Mouse (Mus musculus) hindbrain, embryonic 14.5 days (tissue): ENCODE results near the gene Scgn. TPM values are rescaled to one million over a fixed set of nuclear protein-coding genes. Genes with fewer than 3 reads are reported as not detected.

ENCODE experiments used
- ATAC-seq: fragments of 200-750 bp; cut with Nextera tagmentation; 2 replicates; pipeline ENCODE4 v1.8.0; 2017; ENCODE audit warnings: moderate number of reproducible peaks, mild to moderate bottlenecking, moderate TSS enrichment, moderate library complexity; ENCODE audit not compliant: low FRiP score
- DNase-seq: peaks from one replicate; pipeline ENCODE4 v3.0.0-alpha.2; 2015; ENCODE audit warnings: low spot score
- H3K27ac ChIP-seq: fragments of 300-500 bp; sonication (generic); 2 replicates; pipeline ENCODE4 v1.5.1; 2014; ENCODE audit warnings: mild to moderate bottlenecking, moderate library complexity
- H3K27me3 ChIP-seq: fragments of 300-500 bp; sonication (generic); 2 replicates; pipeline ENCODE4 v1.6.1; 2014; ENCODE audit warnings: mild to moderate bottlenecking, low read length, mixed read lengths; ENCODE audit not compliant: control insufficient read depth, insufficient read depth
- H3K36me3 ChIP-seq: fragments of 300-500 bp; sonication (generic); replicated peaks from 2 replicates; pipeline ENCODE4 v1.6.1; 2014; ENCODE audit not compliant: control insufficient read depth, insufficient read depth
- H3K4me1 ChIP-seq: fragments of 300-500 bp; sonication (generic); replicated peaks from 2 replicates; pipeline ENCODE4 v1.6.1; 2014; ENCODE audit warnings: antibody characterized with exemption, low read length, mixed read lengths; ENCODE audit not compliant: control insufficient read depth, insufficient read depth
- H3K4me2 ChIP-seq: fragments of 300-500 bp; sonication (generic); replicated peaks from 2 replicates; pipeline ENCODE4 v1.6.1; 2014; ENCODE audit warnings: mild to moderate bottlenecking, moderate library complexity
- H3K4me3 ChIP-seq: fragments of 300-500 bp; sonication (generic); replicated peaks from 2 replicates; pipeline ENCODE4 v1.5.1; 2014; ENCODE audit warnings: mild to moderate bottlenecking, low read length
- H3K9ac ChIP-seq: fragments of 300-500 bp; sonication (generic); 2 replicates; pipeline ENCODE4 v1.6.1; 2014
- H3K9me3 ChIP-seq: fragments of 300-500 bp; sonication (generic); 2 replicates; pipeline ENCODE4 v1.6.1; 2016; ENCODE audit warnings: low read length; ENCODE audit not compliant: control insufficient read depth
- WGBS: fragments of 180-500 bp; shearing (Covaris S2); extraction: QIAGEN DNeasy Blood & Tissue Kit; methylation state at CpG from one replicate; pipeline ENCODE4 v1.1.7; 2014; 5-methylcytosine and 5-hydroxymethylcytosine counted together
- polyA plus RNA-seq: library from polyadenylated mRNA; unstranded; fragments of >200 nt; fragmentation: Nextera tagmentation; extraction: Ambion mirVana; gene quantifications from 2 replicates; pipeline ENCODE4 v1.2.1, GENCODE M21; 2014

The Scgn gene
- polyA plus RNA-seq, 1 experiment from 2014 or later, result 1.0 TPM

GRCm38 (mm10) chr13:23998826-23999225 is 7.8 kb upstream of the Scgn start:
- DNase-seq (no peak), ATAC-seq (no peak)
- H3K4me1 ChIP-seq, result no peaks in the 10 kb centered on the region
- no peaks in the 10 kb centered on the region for H3K9me3 ChIP-seq
- H3K27ac ChIP-seq, result no peak overlapping the region
- H3K27me3 ChIP-seq, result 0 out of 2 replicates have a peak, but pooled peaks cover 4% of the 10 kb centered on the region
- 79% methylated on average over 2 of the region's 2 CpGs for WGBS
- H3K4me3 ChIP-seq, result no peak overlapping the region
- H3K36me3 ChIP-seq, result no peaks in the 10 kb centered on the region
- H3K9ac ChIP-seq, result no peak overlapping the region
- no peak overlapping the region for H3K4me2 ChIP-seq

GRCm38 (mm10) chr13:23994756-23995155 is 3.7 kb upstream of the Scgn start:
- no peaks in the 10 kb centered on the region for H3K9me3 ChIP-seq
- DNase-seq, result no peak
- H3K27ac ChIP-seq, result no peak overlapping the region
- H3K4me1 ChIP-seq, result no peaks in the 10 kb centered on the region
- no peak overlapping the region for H3K9ac ChIP-seq
- no peaks in the 10 kb centered on the region for H3K36me3 ChIP-seq
- no peak for ATAC-seq
- H3K27me3 ChIP-seq, result peaks cover 23% of the 10 kb centered on the region
- no peak overlapping the region for H3K4me2 ChIP-seq
- no peak overlapping the region for H3K4me3 ChIP-seq
- WGBS, result 59% methylated on average over 3 of the region's 3 CpGs

GRCm38 (mm10) chr13:23994024-23994423 is 3.0 kb upstream of the Scgn start:
- no peak for ATAC-seq
- WGBS, result 13% methylated on average over 9 of the region's 9 CpGs
- no peaks in the 10 kb centered on the region for H3K4me1 ChIP-seq
- H3K36me3 ChIP-seq, result no peaks in the 10 kb centered on the region
- H3K4me3 ChIP-seq, result no peak overlapping the region
- H3K4me2 ChIP-seq, result no peak overlapping the region
- DNase-seq, result no peak
- H3K27ac ChIP-seq, result no peak overlapping the region
- no peaks in the 10 kb centered on the region for H3K9me3 ChIP-seq
- peaks cover 23% of the 10 kb centered on the region for H3K27me3 ChIP-seq
- no peak overlapping the region for H3K9ac ChIP-seq

DNA sequence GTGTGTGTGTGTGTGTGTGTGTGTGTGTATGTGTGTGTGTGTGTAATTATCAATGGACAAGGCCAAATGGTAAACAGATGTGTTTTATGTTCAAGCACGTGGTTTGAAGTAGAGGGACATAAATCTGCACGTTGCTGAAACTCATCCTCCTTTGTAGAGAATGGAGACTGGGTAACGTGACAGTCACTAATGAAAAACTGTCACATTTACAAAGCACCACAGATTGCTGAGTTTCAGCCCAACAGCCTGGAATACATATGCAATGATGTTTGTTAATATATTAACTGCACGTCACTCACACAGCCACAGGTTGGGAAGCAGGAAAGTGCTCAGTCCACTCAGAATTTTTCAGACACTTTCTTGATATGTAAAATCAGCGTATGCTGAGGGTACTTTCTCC is 563 bp downstream of the Scgn start:
- no peak overlapping the region for H3K27ac ChIP-seq
- WGBS, result 30% methylated on average over 5 of the region's 5 CpGs
- H3K4me1 ChIP-seq, result no peaks in the 10 kb centered on the region
- no peaks in the 10 kb centered on the region for H3K9me3 ChIP-seq
- DNase-seq, result no peak
- no peaks in the 10 kb centered on the region for H3K36me3 ChIP-seq
- peak overlapping the region; percentile 52 for H3K4me2 ChIP-seq
- peaks cover 23% of the 10 kb centered on the region for H3K27me3 ChIP-seq
- no peak for ATAC-seq
- H3K4me3 ChIP-seq, result peak overlapping the region; percentile 20; the same call in 1 of the 2 replicates
- H3K9ac ChIP-seq, result no peak overlapping the region

GRCm38 (mm10) chr13:23985130-23985529 is 5.9 kb downstream of the Scgn start:
- WGBS, result 44% methylated on average over 3 of the region's 3 CpGs
- no peaks in the 10 kb centered on the region for H3K27me3 ChIP-seq
- ATAC-seq (no peak), DNase-seq (no peak)
- no peaks in the 10 kb centered on the region for H3K9me3 ChIP-seq
- H3K9ac ChIP-seq, result no peak overlapping the region
- no peak overlapping the region for H3K27ac ChIP-seq
- no peak overlapping the region for H3K4me3 ChIP-seq
- no peaks in the 10 kb centered on the region for H3K4me1 ChIP-seq
- H3K36me3 ChIP-seq, result no peaks in the 10 kb centered on the region
- H3K4me2 ChIP-seq, result no peak overlapping the region

- Histone ChIP-seq H3K9ac (no peak overlapping the region), H3K9me3 (no peaks in the 10 kb centered on the region), H3K27me3 (no peaks in the 10 kb centered on the region), H3K27ac (no peak overlapping the region), H3K4me1 (no peaks in the 10 kb centered on the region), H3K4me3 (no peak overlapping the region), H3K36me3 (no peaks in the 10 kb centered on the region), H3K4me2 (no peak overlapping the region)
- no peak for DNase-seq
- WGBS, result 70% methylated on average over 5 of the region's 5 CpGs
- ATAC-seq, result no peak
These were observed 18.7 kb downstream of the Scgn start for GRCm38 (mm10) chr13:23972271-23972670.

- H3K27ac ChIP-seq, result no peak overlapping the region
- no peaks in the 10 kb centered on the region for H3K27me3 ChIP-seq
- H3K9ac ChIP-seq, result no peak overlapping the region
- H3K4me2 ChIP-seq, result no peak overlapping the region
- WGBS, result 54% methylated on average over 2 of the region's 2 CpGs
- no peak overlapping the region for H3K4me3 ChIP-seq
- no peaks in the 10 kb centered on the region for H3K36me3 ChIP-seq
- H3K4me1 ChIP-seq, result no peaks in the 10 kb centered on the region
- DNase-seq, result no peak
- ATAC-seq, result no peak
- no peaks in the 10 kb centered on the region for H3K9me3 ChIP-seq
These were observed 19.1 kb downstream of the Scgn start for GRCm38 (mm10) chr13:23971870-23972269.

DNA sequence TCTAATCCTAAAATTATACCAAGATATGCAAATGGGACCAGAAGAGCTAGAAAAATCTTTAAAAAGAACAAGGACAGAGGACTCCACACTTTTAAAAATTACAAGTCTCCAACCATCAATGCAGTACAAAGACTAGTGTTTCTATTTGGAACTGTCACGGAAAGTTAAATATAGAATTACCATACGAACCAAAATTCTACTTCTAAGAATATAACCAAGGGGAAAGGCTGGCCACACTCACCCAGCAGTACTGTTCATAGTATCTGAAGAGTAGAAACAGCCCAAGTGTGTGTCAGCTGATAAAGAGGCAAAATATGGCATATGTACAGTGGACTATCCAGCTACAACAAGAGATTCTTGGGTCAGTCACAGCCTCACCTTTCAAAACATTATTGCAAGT is 26.1 kb downstream of the Scgn start:
- Histone ChIP-seq H3K27me3 (no peaks in the 10 kb centered on the region), H3K36me3 (no peaks in the 10 kb centered on the region), H3K9ac (no peak overlapping the region), H3K27ac (no peak overlapping the region), H3K4me3 (no peak overlapping the region), H3K9me3 (no peaks in the 10 kb centered on the region), H3K4me2 (no peak overlapping the region), H3K4me1 (no peaks in the 10 kb centered on the region)
- WGBS, result 91% methylated on average over 2 of the region's 2 CpGs
- ATAC-seq, result no peak
- DNase-seq, result no peak

- ATAC-seq (no peak), DNase-seq (no peak)
- no peaks in the 10 kb centered on the region for H3K9me3 ChIP-seq
- no peaks in the 10 kb centered on the region for H3K27me3 ChIP-seq
- no peak overlapping the region for H3K9ac ChIP-seq
- no peak overlapping the region for H3K4me3 ChIP-seq
- H3K4me2 ChIP-seq, result no peak overlapping the region
- H3K36me3 ChIP-seq, result no peaks in the 10 kb centered on the region
- no peaks in the 10 kb centered on the region; the same call in 1 of the 2 replicates for H3K4me1 ChIP-seq
- H3K27ac ChIP-seq, result no peak overlapping the region
- WGBS, result 21% methylated on average over 2 of the region's 2 CpGs
These were observed 31.2 kb downstream of the Scgn start for GRCm38 (mm10) chr13:23959776-23960175.

DNA sequence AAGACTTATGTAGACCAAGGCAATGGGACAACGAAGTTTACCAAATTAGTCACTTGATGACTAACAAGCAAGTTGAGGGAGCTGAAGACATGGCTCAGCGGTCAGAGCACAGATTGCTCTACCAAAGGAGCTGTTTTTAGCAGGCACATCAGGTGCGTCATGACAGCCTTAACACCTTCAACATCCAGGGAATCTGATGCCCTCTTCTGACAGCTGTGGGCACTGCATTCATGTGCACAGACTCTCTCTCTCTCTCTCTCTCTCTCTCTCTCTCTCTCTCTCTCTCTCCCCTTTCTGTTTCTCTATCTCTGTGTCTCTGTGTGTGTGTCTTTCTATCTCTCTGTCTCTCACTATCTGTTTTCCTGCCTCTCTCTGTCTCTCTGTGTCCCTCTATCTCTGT is 40.1 kb downstream of the Scgn start:
- Histone ChIP-seq H3K27me3 (no peaks in the 10 kb centered on the region), H3K4me2 (no peak overlapping the region), H3K9me3 (no peaks in the 10 kb centered on the region), H3K36me3 (no peaks in the 10 kb centered on the region), H3K27ac (no peak overlapping the region), H3K4me3 (no peak overlapping the region), H3K9ac (no peak overlapping the region), H3K4me1 (peaks cover 7% of the 10 kb centered on the region; the same call in 1 of the 2 replicates)
- ATAC-seq, result no peak
- DNase-seq, result no peak
- 79% methylated on average over 3 of the region's 3 CpGs for WGBS
